ENCODE assay signal across 14 mouse cellular contexts in genomic region chr2:104130165-104130564, GRCm38 (mm10). TPM values are rescaled to one million over a fixed set of nuclear protein-coding genes. Genes with fewer than 3 reads are reported as not detected.
DNase-seq lines count a peak whose midpoint lies in the region; ATAC-seq and TF ChIP-seq lines count a peak whose summit lies in the region.
"Had no signal": no experiment of that assay in that cellular context is flagged by ENCODE, and none has a peak within 500 bp of the region (broad histone marks: within the 10 kb centered on the region; RNA-seq: fewer than 3 reads in every experiment).

No protein-coding gene starts in this region.

- intact Hi-C loops in gastrocnemius, adult 2 months (cut with DNase I), result loop anchor here (5.0 kb wide), 1 partner anchor 192 kb away; no protein-coding TSS in a partner anchor

- peaks cover 39% of the 10 kb centered on the region for H3K4me1 ChIP-seq in liver, embryonic 15.5 days (replicated peaks)
- H3K4me1 ChIP-seq: neural tube, embryonic 12.5 days had no signal

- TF ChIP-seq CTCF in gastrocnemius, adult 2 months (IDR thresholded peaks at IDR 0.05), result no peak

- no peak overlapping the region for H3K4me3 ChIP-seq in gastrocnemius, adult 2 months
- H3K4me3 ChIP-seq in liver, embryonic 15.5 days (replicated peaks), result peak overlapping the region; percentile 17
- H3K4me3 ChIP-seq: neural tube, embryonic 12.5 days had no signal

- no peaks in the 10 kb centered on the region for H3K36me3 ChIP-seq in liver, embryonic 15.5 days (replicated peaks)
- H3K36me3 ChIP-seq: neural tube, embryonic 12.5 days had no signal

- peak overlapping the region; percentile 76 for H3K27ac ChIP-seq in gastrocnemius, adult 2 months
- peak overlapping the region; percentile 92 for H3K27ac ChIP-seq in liver, embryonic 15.5 days (replicated peaks)
- H3K27ac ChIP-seq: neural tube, embryonic 12.5 days had no signal

- peaks cover 34% of the 10 kb centered on the region for H3K27me3 ChIP-seq in liver, embryonic 15.5 days

- peak overlapping the region; percentile 64 for H3K4me2 ChIP-seq in liver, embryonic 15.5 days
- H3K4me2 ChIP-seq: neural tube, embryonic 12.5 days had no signal

- ATAC-seq in liver, embryonic 15.5 days (ENCODE audit: insufficient read depth), result peak; percentile 99
- no peak for ATAC-seq in inflammation-experienced regulatory T-cells, adult 6 months

- peak overlapping the region; percentile 29 for H3K9ac ChIP-seq in liver, embryonic 15.5 days
- H3K9ac ChIP-seq: neural tube, embryonic 12.5 days had no signal

- H3K9me3 ChIP-seq in liver, embryonic 15.5 days (replicated peaks), result no peaks in the 10 kb centered on the region
- H3K9me3 ChIP-seq: neural tube, embryonic 12.5 days had no signal

- 29% methylated on average over 6 of the region's 6 CpGs for WGBS in liver, embryonic 15.5 days (ENCODE audit: insufficient replicate concordance)

- no peak for DNase-seq in gastrocnemius, adult 2 months
- DNase-seq in gastrocnemius, postnatal 4 days (ENCODE audit: low spot score in 2 of 2), result no peak
- peak; percentile 8 for DNase-seq in retina, postnatal 1 day
- no peak for DNase-seq in retina, embryonic 14.5 days (ENCODE audit: low spot score)
- peak; percentile 35 for DNase-seq in yolk sac, embryonic 10.5 days (ENCODE audit: low spot score)
- DNase-seq in cerebellum, adult 9-10 months, result no peak
- DNase-seq: adrenal gland, adult 8-10 months; cerebellum, postnatal 10 days; gastrocnemius, postnatal 25 days; kidney, adult 11 months had no signal

RNA-seq across cellular contexts. Expression of gene A930018P22Rik, which starts 7.6 kb away (rescaled TPM):
- total RNA-seq in gastrocnemius, adult 2 months (2021), result under 1 TPM; 0.39 to 0.61 TPM
- total RNA-seq in gastrocnemius, postnatal 4 days (2021), result 1 to 10 TPM; 1.3 to 2.6 TPM
- 0.36 and 0.77 TPM in 2 replicates for polyA plus RNA-seq in liver, embryonic 15.5 days (2015; fragmentation: Nextera tagmentation; extraction: Ambion mirVana)
- polyA plus RNA-seq in inflammation-experienced regulatory T-cells, adult 6 months (2017; shearing (Covaris generic)), result not detected
- total RNA-seq: left cerebral cortex, adult 8-10 months had no signal

RNA-seq across cellular contexts. Expression of gene Cd59a, which starts 34.6 kb away (rescaled TPM):
- 10 to 100 TPM; 14.3 to 18.4 TPM for total RNA-seq in gastrocnemius, adult 2 months (2021)
- total RNA-seq in gastrocnemius, postnatal 4 days (2021), result 10 to 100 TPM; 13.3 to 18.3 TPM
- 90.3 and 92.5 TPM in 2 replicates for polyA plus RNA-seq in liver, embryonic 15.5 days (2015; fragmentation: Nextera tagmentation; extraction: Ambion mirVana)
- polyA plus RNA-seq in inflammation-experienced regulatory T-cells, adult 6 months (2017; shearing (Covaris generic)), result under 1 TPM in 1 of 3 experiments, not detected in 2; 0.38 TPM

Comparison
In these comparisons a context has a peak if more than half of its experiments do, and no peak if none do; other contexts are left out.
1. DNase-seq: peak in retina, postnatal 1 day (single experiment) and yolk sac, embryonic 10.5 days (single experiment); none in gastrocnemius, adult 2 months (single experiment), gastrocnemius, postnatal 4 days (0 of 2), retina, embryonic 14.5 days (single experiment) and cerebellum, adult 9-10 months (single experiment).